Mouse (Mus musculus): ENCODE measurements around the gene Galnt10. TPM values are rescaled to one million over a fixed set of nuclear protein-coding genes. Genes with fewer than 3 reads are reported as not detected.

Gene Galnt10
- polyA plus RNA-seq (2014; fragmentation: Nextera tagmentation; extraction: Ambion mirVana), result 6.3 and 6.6 TPM in 2 replicates

DNA sequence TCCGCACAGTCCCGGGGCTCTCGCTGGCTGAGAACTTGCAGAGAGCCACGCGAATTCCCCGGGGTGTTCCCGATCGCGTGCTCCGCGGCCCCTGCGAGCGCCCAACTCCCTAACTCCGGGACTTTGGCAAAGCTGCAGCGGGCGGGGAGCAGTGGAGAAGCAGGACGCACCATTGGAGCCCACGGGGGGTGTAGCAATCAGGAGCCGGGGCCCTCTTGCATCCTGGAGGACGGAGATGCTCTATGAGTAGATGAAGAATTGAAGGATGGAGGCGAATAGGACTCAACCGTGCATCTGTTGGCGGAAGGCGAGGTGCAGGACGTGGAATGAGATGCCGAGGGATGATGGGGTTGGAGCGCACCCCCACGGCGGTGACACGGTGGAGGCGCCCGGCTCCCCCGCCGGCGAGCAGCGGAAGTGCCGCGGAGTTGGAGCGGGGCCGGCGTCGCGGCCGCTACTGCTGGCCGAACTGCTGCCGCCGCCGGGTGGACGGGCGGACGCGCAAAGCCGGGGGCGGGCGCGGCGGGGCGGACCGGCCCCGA lies at the start of gene Galnt10:
Galnt10 (plus strand) TSS at position 425 of the 542 bp plus-strand sequence.
- no peaks in the 10 kb centered on the region for H3K9me3 ChIP-seq (ENCODE audit: control insufficient read depth, low read length)
- H3K9ac ChIP-seq (ENCODE audit: low read length), result peak within 1 kb of the TSS; percentile 93
- H3K27me3 ChIP-seq (ENCODE audit: control insufficient read depth, insufficient read depth, low read length), result no peaks in the 10 kb centered on the region
- peaks cover 2 to 7% of the 10 kb centered on the region in 2 experiments for H3K4me1 ChIP-seq (ENCODE audit: control insufficient read depth in 2 of 2, insufficient read depth in 2 of 2, low read length in 2 of 2)
- peak; percentile 88 for ATAC-seq (ENCODE audit: insufficient number of reproducible peaks, insufficient read depth, low FRiP score, low read depth)
- under 1% methylated on average over 53 of the region's 60 CpGs for WGBS
- H3K4me3 ChIP-seq (ENCODE audit: control insufficient read depth in 1 of 2, insufficient read depth in 1 of 2, low read depth in 1 of 2, low read length in 2 of 2), result peak within 1 kb of the TSS; percentile 74 to 77
- H3K27ac ChIP-seq (replicated peaks in 1 of 2; ENCODE audit: control insufficient read depth in 1 of 2, insufficient read depth in 1 of 2, low read depth in 2 of 2, low read length in 2 of 2), result peak within 1 kb of the TSS; percentile 81 to 85
- no peaks in the 10 kb centered on the region for H3K36me3 ChIP-seq (ENCODE audit: control insufficient read depth, insufficient read depth, low read length)
- peak within 1 kb of the TSS; percentile 93 for H3K4me2 ChIP-seq (ENCODE audit: low read length)

GRCm38 (mm10) chr11:57595899-57596298 lies 49.3 kb upstream of the Galnt10 start:
- ATAC-seq (ENCODE audit: insufficient number of reproducible peaks, insufficient read depth, low FRiP score, low read depth), result no peak
- H3K9me3 ChIP-seq (ENCODE audit: control insufficient read depth, low read length), result no peaks in the 10 kb centered on the region
- WGBS, result 88% methylated on average over 5 of the region's 5 CpGs
- H3K27ac ChIP-seq (replicated peaks in 1 of 2; ENCODE audit: control insufficient read depth in 1 of 2, insufficient read depth in 1 of 2, low read depth in 2 of 2, low read length in 2 of 2), result no peak overlapping the region
- peaks cover 6 to 12% of the 10 kb centered on the region in 2 experiments; a peak in 3 of 4 replicates for H3K4me1 ChIP-seq (ENCODE audit: control insufficient read depth in 2 of 2, insufficient read depth in 2 of 2, low read length in 2 of 2)
- H3K36me3 ChIP-seq (ENCODE audit: control insufficient read depth, insufficient read depth, low read length), result no peaks in the 10 kb centered on the region
- no peak overlapping the region for H3K9ac ChIP-seq (ENCODE audit: low read length)
- H3K27me3 ChIP-seq (ENCODE audit: control insufficient read depth, insufficient read depth, low read length), result no peaks in the 10 kb centered on the region
- no peak overlapping the region for H3K4me3 ChIP-seq (ENCODE audit: control insufficient read depth in 1 of 2, insufficient read depth in 1 of 2, low read depth in 1 of 2, low read length in 2 of 2)
- H3K4me2 ChIP-seq (ENCODE audit: low read length), result no peak overlapping the region

DNA sequence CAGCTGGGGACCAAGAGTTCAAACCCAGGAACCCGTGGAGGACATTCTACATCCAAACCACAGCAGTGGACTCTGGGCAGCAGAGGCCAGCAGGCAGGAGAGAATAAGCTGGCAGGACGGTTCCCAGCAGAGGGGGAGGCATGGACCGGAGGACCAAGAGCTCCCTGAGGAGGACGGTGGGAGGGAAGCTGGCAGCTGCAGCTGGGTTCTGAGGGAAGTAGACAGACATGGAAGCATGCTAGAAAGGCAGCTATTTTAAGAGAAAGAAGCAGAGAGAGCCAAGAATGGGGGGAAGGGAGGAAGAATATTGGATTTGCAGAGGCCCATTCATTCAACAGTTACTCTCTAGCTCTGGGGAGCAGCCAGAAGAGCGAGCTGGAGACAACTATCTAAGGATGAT lies 47.1 kb upstream of the Galnt10 start:
- Histone ChIP-seq H3K27ac (replicated peaks in 1 of 2; ENCODE audit: control insufficient read depth in 1 of 2, insufficient read depth in 1 of 2, low read depth in 2 of 2, low read length in 2 of 2) (peak overlapping the region in 1 of 2 experiments; percentile 25; a peak in 2 of 4 replicates), H3K4me3 (ENCODE audit: control insufficient read depth in 1 of 2, insufficient read depth in 1 of 2, low read depth in 1 of 2, low read length in 2 of 2) (no peak overlapping the region), H3K9me3 (ENCODE audit: control insufficient read depth, low read length) (no peaks in the 10 kb centered on the region), H3K9ac (ENCODE audit: low read length) (no peak overlapping the region), H3K4me1 (ENCODE audit: control insufficient read depth in 2 of 2, insufficient read depth in 2 of 2, low read length in 2 of 2) (peaks cover 7 to 12% of the 10 kb centered on the region in 2 experiments; a peak in 3 of 4 replicates), H3K36me3 (ENCODE audit: control insufficient read depth, insufficient read depth, low read length) (no peaks in the 10 kb centered on the region), H3K4me2 (ENCODE audit: low read length) (no peak overlapping the region), H3K27me3 (ENCODE audit: control insufficient read depth, insufficient read depth, low read length) (no peaks in the 10 kb centered on the region)
- WGBS, result 48% methylated on average over 5 of the region's 5 CpGs
- 0 out of 2 replicates have a peak, but pooled peaks have one; percentile 31 for ATAC-seq (ENCODE audit: insufficient number of reproducible peaks, insufficient read depth, low FRiP score, low read depth)

GRCm38 (mm10) chr11:57599304-57599703 lies 45.9 kb upstream of the Galnt10 start:
- no peak overlapping the region for H3K4me3 ChIP-seq (ENCODE audit: control insufficient read depth in 1 of 2, insufficient read depth in 1 of 2, low read depth in 1 of 2, low read length in 2 of 2)
- 62% methylated on average over 6 of the region's 6 CpGs for WGBS
- H3K4me1 ChIP-seq (ENCODE audit: control insufficient read depth in 2 of 2, insufficient read depth in 2 of 2, low read length in 2 of 2), result peaks cover 7 to 12% of the 10 kb centered on the region in 2 experiments; a peak in 3 of 4 replicates
- H3K4me2 ChIP-seq (ENCODE audit: low read length), result no peak overlapping the region
- no peaks in the 10 kb centered on the region for H3K27me3 ChIP-seq (ENCODE audit: control insufficient read depth, insufficient read depth, low read length)
- no peak for ATAC-seq (ENCODE audit: insufficient number of reproducible peaks, insufficient read depth, low FRiP score, low read depth)
- no peaks in the 10 kb centered on the region for H3K9me3 ChIP-seq (ENCODE audit: control insufficient read depth, low read length)
- H3K9ac ChIP-seq (ENCODE audit: low read length), result no peak overlapping the region
- H3K36me3 ChIP-seq (ENCODE audit: control insufficient read depth, insufficient read depth, low read length), result no peaks in the 10 kb centered on the region
- no peak overlapping the region for H3K27ac ChIP-seq (replicated peaks in 1 of 2; ENCODE audit: control insufficient read depth in 1 of 2, insufficient read depth in 1 of 2, low read depth in 2 of 2, low read length in 2 of 2)

GRCm38 (mm10) chr11:57600113-57600512 lies 45.1 kb upstream of the Galnt10 start:
- peaks cover 7 to 12% of the 10 kb centered on the region in 2 experiments; a peak in 3 of 4 replicates for H3K4me1 ChIP-seq (ENCODE audit: control insufficient read depth in 2 of 2, insufficient read depth in 2 of 2, low read length in 2 of 2)
- no peaks in the 10 kb centered on the region for H3K9me3 ChIP-seq (ENCODE audit: control insufficient read depth, low read length)
- no peaks in the 10 kb centered on the region for H3K27me3 ChIP-seq (ENCODE audit: control insufficient read depth, insufficient read depth, low read length)
- no peak overlapping the region for H3K4me3 ChIP-seq (ENCODE audit: control insufficient read depth in 1 of 2, insufficient read depth in 1 of 2, low read depth in 1 of 2, low read length in 2 of 2)
- H3K4me2 ChIP-seq (ENCODE audit: low read length), result no peak overlapping the region
- no peak for ATAC-seq (ENCODE audit: insufficient number of reproducible peaks, insufficient read depth, low FRiP score, low read depth)
- H3K36me3 ChIP-seq (ENCODE audit: control insufficient read depth, insufficient read depth, low read length), result no peaks in the 10 kb centered on the region
- H3K27ac ChIP-seq (replicated peaks in 1 of 2; ENCODE audit: control insufficient read depth in 1 of 2, insufficient read depth in 1 of 2, low read depth in 2 of 2, low read length in 2 of 2), result no peak overlapping the region
- H3K9ac ChIP-seq (ENCODE audit: low read length), result no peak overlapping the region
- WGBS, result 33% methylated on average over 8 of the region's 8 CpGs

- H3K27ac ChIP-seq (replicated peaks in 1 of 2; ENCODE audit: control insufficient read depth in 1 of 2, insufficient read depth in 1 of 2, low read depth in 2 of 2, low read length in 2 of 2), result no peak overlapping the region
- ATAC-seq (ENCODE audit: insufficient number of reproducible peaks, insufficient read depth, low FRiP score, low read depth), result no peak
- WGBS, result 26% methylated on average over 4 of the region's 4 CpGs
- H3K9me3 ChIP-seq (ENCODE audit: control insufficient read depth, low read length), result no peaks in the 10 kb centered on the region
- peaks cover 7 to 12% of the 10 kb centered on the region in 2 experiments; a peak in 3 of 4 replicates for H3K4me1 ChIP-seq (ENCODE audit: control insufficient read depth in 2 of 2, insufficient read depth in 2 of 2, low read length in 2 of 2)
- H3K36me3 ChIP-seq (ENCODE audit: control insufficient read depth, insufficient read depth, low read length), result no peaks in the 10 kb centered on the region
- H3K4me3 ChIP-seq (ENCODE audit: control insufficient read depth in 1 of 2, insufficient read depth in 1 of 2, low read depth in 1 of 2, low read length in 2 of 2), result no peak overlapping the region
- no peak overlapping the region for H3K4me2 ChIP-seq (ENCODE audit: low read length)
- H3K27me3 ChIP-seq (ENCODE audit: control insufficient read depth, insufficient read depth, low read length), result no peaks in the 10 kb centered on the region
- H3K9ac ChIP-seq (ENCODE audit: low read length), result no peak overlapping the region
Measured at GRCm38 (mm10) chr11:57600621-57601121, 44.6 kb upstream of the Galnt10 start.

- H3K4me2 ChIP-seq (ENCODE audit: low read length), result no peak overlapping the region
- WGBS, result 40% methylated on average over 2 of the region's 2 CpGs
- peaks cover 7 to 12% of the 10 kb centered on the region in 2 experiments; a peak in 3 of 4 replicates for H3K4me1 ChIP-seq (ENCODE audit: control insufficient read depth in 2 of 2, insufficient read depth in 2 of 2, low read length in 2 of 2)
- no peak overlapping the region for H3K9ac ChIP-seq (ENCODE audit: low read length)
- H3K27ac ChIP-seq (replicated peaks in 1 of 2; ENCODE audit: control insufficient read depth in 1 of 2, insufficient read depth in 1 of 2, low read depth in 2 of 2, low read length in 2 of 2), result no peak overlapping the region
- no peaks in the 10 kb centered on the region for H3K27me3 ChIP-seq (ENCODE audit: control insufficient read depth, insufficient read depth, low read length)
- ATAC-seq (ENCODE audit: insufficient number of reproducible peaks, insufficient read depth, low FRiP score, low read depth), result no peak
- H3K4me3 ChIP-seq (ENCODE audit: control insufficient read depth in 1 of 2, insufficient read depth in 1 of 2, low read depth in 1 of 2, low read length in 2 of 2), result no peak overlapping the region
- H3K9me3 ChIP-seq (ENCODE audit: control insufficient read depth, low read length), result no peaks in the 10 kb centered on the region
- H3K36me3 ChIP-seq (ENCODE audit: control insufficient read depth, insufficient read depth, low read length), result no peaks in the 10 kb centered on the region
Measured at GRCm38 (mm10) chr11:57601806-57602455, 43.3 kb upstream of the Galnt10 start.
